Mouse (Mus musculus) T-cell, adult 2 months (primary cell): Measurements from ENCODE around the gene Dennd6a.
"Not testable (repeated sequence)": the region's sequence is repeated elsewhere in the genome, so short reads cannot be mapped to it uniquely, and the experiment has no call there.

Experiments
- DNase-seq: peaks from one replicate; pipeline ENCODE4 v3.0.0; 2022; ENCODE audit warnings: low spot score

Dennd6a gene

GRCm38 (mm10) chr14:26573556-26573955, at the start of gene Dennd6a:
Gene Dennd6a, plus strand, starts transcription at chr14:26573856.
- DNase-seq = not testable (repeated sequence)

GRCm38 (mm10) chr14:26525955-26526354, 47.7 kb upstream of the Dennd6a start:
- DNase-seq = no peak

- no peak for DNase-seq
Measured at GRCm38 (mm10) chr14:26528296-26528695, 45.4 kb upstream of the Dennd6a start.

- no peak for DNase-seq
Measured at GRCm38 (mm10) chr14:26530350-26530749, 43.3 kb upstream of the Dennd6a start.

- no peak for DNase-seq
Measured at GRCm38 (mm10) chr14:26531410-26532313, 42.0 kb upstream of the Dennd6a start.

GRCm38 (mm10) chr14:26532752-26533151, 40.9 kb upstream of the Dennd6a start:
- DNase-seq = no peak

- DNase-seq = peak; percentile 1
Measured at GRCm38 (mm10) chr14:26533267-26533666, 40.4 kb upstream of the Dennd6a start.

- peak; percentile 47 for DNase-seq
Measured at GRCm38 (mm10) chr14:26533821-26534756, 39.6 kb upstream of the Dennd6a start.

GRCm38 (mm10) chr14:26534757-26535479, 38.7 kb upstream of the Dennd6a start, which contains the start of gene Slmap:
Gene Slmap, minus strand, starts transcription at chr14:26534931.
- peak; percentile 97 for DNase-seq

GRCm38 (mm10) chr14:26539241-26539640, 34.4 kb upstream of the Dennd6a start:
- DNase-seq = no peak

- no peak for DNase-seq
Measured at GRCm38 (mm10) chr14:26540577-26540976, 33.1 kb upstream of the Dennd6a start.

GRCm38 (mm10) chr14:26542136-26542535, 31.5 kb upstream of the Dennd6a start:
- DNase-seq = no peak

- DNase-seq = no peak
Measured at GRCm38 (mm10) chr14:26547516-26548488, 25.9 kb upstream of the Dennd6a start.

GRCm38 (mm10) chr14:26550712-26551111, 22.9 kb upstream of the Dennd6a start:
- no peak for DNase-seq

- no peak for DNase-seq
Measured at GRCm38 (mm10) chr14:26552441-26552840, 21.2 kb upstream of the Dennd6a start.

- no peak for DNase-seq
Measured at GRCm38 (mm10) chr14:26552853-26553252, 20.8 kb upstream of the Dennd6a start.

GRCm38 (mm10) chr14:26557581-26557980, 16.1 kb upstream of the Dennd6a start:
- DNase-seq = no peak

- no peak for DNase-seq
Measured at GRCm38 (mm10) chr14:26558536-26558935, 15.1 kb upstream of the Dennd6a start.

- no peak for DNase-seq
Measured at GRCm38 (mm10) chr14:26562247-26562646, 11.4 kb upstream of the Dennd6a start.

- DNase-seq = no peak
Measured at GRCm38 (mm10) chr14:26569880-26570279, 3.8 kb upstream of the Dennd6a start.
